Mouse (Mus musculus): ENCODE results near the gene Mrpl2.

DNA sequence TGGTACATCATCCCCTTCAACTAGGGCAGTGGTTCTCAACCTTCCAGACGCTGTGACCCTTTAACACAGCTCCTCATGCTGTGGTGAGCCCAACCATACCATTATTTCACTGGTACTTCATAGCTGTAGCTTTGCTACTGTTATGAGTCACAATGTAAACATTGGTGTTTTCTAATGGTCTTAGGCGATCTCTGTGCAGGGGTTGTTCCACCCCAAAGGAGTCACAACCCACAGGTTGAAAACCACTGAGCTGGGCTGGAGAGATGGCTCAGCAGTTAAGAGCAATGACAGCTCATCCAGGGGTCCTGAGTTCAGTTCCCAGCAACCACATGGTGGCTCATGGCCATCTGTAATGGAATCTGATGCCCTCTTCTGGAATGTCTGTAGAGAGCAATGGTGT is 45.4 kb downstream of the Mrpl2 start:
- no peak for TF ChIP-seq CTCF (IDR thresholded peaks at IDR 0.05; ENCODE audit: low read depth, low read length)
- TF ChIP-seq POLR2A (IDR thresholded peaks at IDR 0.05; ENCODE audit: extremely low read depth, insufficient read depth, low read length) = no peak

Measured in liver, adult 2 months (tissue).